Mouse (Mus musculus): ENCODE results near the gene Slc36a4.

DNA sequence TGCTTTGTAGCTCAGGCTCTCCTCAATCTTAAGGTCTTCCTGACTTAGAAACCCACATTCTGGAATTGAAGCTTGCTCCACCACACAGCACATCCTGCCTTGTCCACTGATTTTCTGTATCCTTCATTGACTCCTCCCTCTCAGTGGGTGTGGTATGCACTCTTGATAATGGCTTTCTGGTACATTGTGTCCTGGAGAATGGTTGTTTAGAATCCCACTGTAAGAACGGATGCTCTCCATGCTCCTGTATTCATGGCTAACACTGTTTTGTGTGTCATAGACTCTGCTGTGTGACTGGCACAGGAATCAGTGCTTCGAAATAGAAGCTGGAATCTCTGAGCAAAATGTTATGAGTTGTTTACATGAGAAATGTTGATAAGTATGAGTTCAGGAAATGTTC is 28.0 kb downstream of the Slc36a4 start:
- TF ChIP-seq CTCF (IDR thresholded peaks at IDR 0.05; ENCODE audit: low read depth, low read length) (no peak), POLR2A (IDR thresholded peaks at IDR 0.05; ENCODE audit: insufficient read depth, low read length) (no peak)
